Mouse (Mus musculus): Measurements from ENCODE around the gene Rab29.

DNA sequence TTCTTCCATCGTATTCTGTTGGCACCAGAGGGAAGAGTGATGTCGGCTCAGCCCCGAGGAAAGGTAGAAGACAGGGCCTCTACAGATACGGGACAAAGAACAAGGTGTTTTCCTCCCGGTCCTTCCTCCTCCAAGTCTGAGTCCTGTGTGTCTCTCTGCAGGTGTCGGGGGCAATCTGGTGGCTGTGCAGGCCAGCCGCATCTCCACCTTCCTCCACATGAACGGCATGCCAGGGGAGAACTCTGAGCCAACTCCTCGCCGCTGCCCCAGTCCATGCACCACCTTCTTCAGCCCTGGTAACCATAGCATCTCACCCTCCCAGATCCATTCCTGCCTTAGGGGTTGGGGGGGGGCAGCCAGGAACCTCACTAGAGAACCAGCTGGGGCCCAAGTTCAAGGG, 23.3 kb upstream of the Rab29 start:
- TF ChIP-seq POLR2A (IDR thresholded peaks at IDR 0.05; ENCODE audit: control insufficient read depth, low read depth, low read length) (no peak), CTCF (IDR thresholded peaks at IDR 0.05; ENCODE audit: control insufficient read depth, insufficient read depth, insufficient replicate concordance, low read depth, low read length) (no peak)
